Mouse (Mus musculus) kidney, postnatal 10 days (tissue): ENCODE measurements around the gene Gprc5b.
A peak's percentile ranks its signal among the peaks of the same experiment; 100 is the strongest.

Experiments
- DNase-seq: peaks from one replicate; pipeline ENCODE4 v3.0.0; 2021; ENCODE audit warnings: mixed read lengths

Gene Gprc5b

DNA sequence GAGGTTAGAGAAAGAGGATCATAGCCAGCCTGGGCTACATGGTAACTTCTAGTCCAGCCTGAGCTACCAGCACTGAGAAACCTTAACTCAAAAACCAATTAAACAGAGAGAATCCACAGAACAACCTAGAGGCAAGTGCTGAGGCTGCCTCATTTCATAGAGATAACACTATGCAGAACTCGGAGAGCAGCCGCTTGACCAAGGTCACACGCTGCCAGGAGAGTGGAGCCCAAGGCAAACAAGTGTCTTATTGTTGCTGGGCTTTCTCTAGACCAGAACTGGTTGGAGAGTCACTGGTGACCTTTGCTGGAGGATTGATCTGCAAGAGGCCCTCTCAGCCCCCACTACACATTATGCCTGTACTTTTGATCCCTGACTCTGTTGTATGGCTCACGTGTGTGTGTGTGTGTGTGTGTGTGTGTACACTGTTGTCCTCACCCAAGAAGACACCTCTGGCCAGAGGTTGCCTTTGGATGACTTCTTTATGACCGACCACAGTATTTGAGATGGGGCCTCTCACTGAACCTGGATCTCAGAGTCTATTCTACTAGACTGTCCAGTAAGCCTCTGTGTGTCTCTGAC, 5.6 kb downstream of the Gprc5b start:
- no peak for DNase-seq

DNA sequence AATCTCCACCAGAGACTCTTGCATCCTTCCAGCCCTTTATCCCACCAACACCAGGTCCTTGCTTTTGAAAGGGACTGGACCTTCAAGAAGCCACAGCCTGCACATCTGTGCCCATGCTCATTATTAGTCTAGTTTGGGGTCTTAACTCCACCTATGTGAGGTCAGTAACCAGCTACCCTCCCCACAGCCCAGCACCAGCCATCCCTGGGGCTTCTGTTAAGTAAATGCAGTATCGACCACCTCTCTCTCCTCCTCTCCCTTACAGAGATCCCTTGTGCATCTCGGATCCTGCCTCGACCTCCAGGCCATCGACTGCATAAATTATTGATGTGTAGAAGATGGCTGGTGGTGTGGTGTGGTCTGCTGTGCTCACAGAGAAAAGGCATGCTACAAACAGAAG, 8.6 kb downstream of the Gprc5b start:
- DNase-seq, result no peak

DNA sequence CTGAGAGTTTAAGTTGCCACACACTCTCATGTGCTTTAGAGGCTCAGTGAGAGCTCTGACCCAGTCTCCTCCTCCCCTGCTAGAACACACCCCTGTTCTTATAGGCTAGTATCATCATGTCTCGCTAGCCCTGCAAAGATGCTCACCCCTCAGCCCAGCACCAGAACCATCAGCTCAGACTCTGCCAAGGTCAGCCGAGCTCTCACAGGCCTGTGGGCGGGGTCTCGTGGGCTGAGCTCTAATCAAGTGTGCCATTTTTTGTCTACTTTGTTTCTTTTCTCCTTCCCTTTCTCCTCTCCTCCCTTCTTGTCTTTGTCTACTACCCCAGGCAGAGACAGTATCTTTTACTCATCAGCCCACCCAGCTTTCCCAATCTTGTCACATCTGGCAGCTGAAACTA, 9.2 kb downstream of the Gprc5b start:
- DNase-seq, result no peak

DNA sequence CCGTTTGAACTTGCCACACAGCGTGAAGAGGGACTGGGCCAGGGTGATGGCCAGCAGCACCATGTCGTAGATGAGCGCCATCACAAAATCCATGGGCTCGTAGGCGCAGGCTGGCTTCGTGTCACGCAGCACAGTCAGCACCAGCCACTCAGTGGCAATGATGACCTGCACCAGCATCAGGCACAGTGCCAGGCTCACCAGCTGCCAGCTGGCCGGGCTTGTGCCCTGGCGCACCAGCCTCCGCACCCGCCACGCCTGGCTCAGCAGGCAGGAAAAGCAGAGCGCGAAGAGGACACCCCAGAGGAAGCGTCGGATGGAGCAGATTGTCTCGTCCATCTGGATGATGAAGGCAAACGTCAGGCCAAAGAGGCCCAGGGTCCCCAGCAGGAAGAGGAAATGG, 11.1 kb downstream of the Gprc5b start:
- DNase-seq, result peak; percentile 48

DNA sequence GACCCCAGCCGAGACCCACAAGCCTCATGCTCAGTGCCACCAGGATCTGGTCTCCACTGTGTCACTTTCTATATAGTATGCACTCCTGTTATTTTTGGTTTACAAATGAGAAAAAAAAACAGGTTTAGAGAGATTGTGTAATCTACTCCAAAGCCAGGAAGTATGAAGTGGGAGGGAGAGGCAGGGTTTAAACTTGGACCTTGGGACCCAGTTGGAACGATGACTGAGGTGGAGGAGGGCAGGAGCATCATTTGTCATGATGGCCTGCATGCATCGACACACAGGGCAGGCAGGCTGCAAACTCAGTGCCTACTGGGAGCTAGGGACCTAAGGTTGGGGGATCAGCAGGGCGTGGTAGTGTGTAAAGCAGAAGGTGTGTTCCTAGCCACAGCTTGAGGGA, 12.4 kb downstream of the Gprc5b start:
- DNase-seq, result no peak

DNA sequence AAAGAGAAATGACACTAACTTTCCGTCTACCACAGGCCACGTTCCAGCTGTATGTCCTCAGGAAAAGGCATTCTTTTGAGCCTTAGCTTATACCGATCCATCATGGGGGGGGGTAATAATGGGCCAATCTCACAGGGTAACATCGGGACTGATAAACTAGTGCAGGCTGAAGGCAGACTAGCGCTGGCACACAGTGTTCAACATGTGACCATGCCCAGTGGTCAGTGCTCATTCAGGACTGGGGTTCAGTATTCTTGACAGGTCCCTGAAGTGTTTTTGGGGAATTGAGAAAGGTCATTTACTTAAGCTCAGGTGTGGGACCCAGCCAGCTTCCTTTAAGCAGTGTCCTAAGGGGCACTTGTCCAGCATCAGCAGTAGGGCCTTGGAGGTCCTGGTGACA, 13.2 kb downstream of the Gprc5b start:
- DNase-seq, result no peak

DNA sequence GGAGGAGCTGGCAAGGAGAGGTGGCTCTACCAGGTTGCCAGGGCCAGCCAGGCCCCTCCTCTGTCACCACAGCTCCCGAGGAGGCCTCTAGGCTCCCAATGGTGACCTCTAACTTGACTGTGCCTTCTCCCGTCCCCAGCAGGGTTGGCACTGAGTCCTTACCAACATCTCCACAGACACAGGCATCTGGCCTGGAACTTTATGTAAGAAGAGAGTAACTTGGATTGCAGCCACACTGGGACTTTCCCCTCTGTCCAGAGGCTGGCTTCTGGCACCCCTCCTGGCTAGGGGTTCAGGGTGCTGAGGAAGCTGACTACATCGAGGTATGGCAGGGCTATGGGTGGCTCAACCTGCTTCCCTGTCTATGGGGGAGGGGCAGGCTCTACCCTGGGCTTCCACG, 13.7 kb downstream of the Gprc5b start:
- peak; percentile 21 for DNase-seq

DNA sequence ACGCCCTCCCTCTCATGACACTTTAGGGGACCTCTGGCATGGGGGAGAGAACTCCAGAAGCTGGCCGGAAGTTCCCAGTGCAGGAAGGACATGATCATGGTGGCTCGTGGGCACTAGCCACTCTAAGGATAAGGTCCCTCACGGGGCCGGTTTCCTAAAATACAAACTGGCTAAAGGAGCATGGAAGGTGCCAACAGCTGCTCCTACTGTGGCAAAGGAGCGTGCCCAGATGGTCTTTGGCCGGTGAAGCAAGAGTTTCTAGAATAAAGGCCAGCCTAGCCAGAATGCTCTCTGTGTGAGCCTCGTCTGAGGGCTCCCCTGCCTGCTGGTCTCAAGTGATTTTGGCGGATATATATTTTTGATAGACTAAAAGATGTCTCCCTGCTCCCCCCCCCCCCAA, 15.3 kb downstream of the Gprc5b start:
- DNase-seq, result no peak

DNA sequence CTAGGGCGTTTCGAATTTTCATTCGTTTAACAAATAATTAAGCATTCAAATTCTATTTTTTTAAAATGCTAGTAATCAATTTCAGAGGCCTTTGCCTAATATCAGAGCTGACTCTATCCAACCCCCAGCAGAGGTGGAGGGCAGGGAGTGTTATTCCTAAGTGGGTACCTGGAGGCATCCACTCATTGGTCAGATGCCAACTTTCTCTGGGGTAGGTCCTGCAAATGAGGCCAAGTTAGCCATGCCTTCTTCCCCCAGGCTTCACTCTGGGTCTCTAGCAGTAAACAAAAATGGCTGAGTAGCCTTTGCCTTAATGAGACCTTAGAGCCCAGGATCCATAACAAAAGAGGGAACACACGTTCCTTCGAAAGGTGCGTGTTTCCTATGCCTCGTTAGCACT, 15.9 kb downstream of the Gprc5b start:
- no peak for DNase-seq

DNA sequence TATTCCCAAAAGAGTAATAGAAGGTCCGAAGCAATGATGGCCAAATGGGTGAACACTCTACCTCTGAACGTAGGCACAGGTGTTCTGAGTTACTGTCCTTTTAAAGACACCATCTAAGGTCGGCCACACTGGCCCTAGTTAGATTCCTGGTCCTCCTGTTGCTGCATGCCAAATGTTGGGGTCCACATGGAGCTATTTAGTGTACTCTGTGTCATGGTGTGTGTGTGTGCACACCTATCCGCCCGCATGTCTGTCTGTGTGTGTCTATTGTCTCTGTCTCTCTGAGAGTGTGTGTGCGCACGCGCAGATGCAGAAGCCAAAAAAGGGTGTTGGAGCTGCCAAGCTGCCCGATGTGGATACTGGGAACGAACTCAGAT, 17.9 kb downstream of the Gprc5b start:
- DNase-seq, result no peak

DNA sequence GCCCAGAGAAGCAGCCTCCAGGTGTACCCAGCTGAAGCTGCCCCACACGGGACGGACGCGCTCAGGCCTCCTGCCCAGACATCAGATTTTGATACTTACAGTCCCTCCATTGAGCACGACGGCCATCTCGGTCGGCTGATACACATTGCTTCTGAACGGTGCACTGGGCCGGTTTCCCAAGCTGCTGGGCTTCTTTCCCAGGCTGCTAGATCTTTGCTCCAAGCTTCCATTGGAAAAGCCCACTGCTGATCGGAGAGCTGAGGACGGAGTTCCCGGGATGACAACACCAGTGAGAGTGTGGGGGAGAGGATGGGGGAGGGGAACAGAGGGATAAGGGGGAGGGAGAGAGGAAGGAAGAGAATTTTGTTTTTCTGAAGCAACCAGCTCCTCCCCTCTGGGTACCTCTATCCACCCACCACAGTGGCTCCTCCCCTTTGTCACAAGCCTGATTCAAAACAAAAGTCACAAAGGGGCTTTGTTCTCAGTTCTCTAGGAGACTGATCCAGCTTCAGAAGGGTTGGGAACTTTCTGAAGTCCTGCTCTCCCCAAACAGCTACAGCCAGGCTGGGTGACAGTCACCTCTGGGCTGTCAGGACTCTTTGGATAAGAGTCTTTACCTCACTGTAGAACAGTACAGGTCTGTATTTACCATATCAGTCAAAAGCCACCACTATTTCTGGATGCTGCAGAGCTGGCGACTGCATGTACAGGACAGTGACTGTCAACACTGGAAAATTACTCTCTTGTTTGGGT, 18.4 kb downstream of the Gprc5b start:
- DNase-seq, result peak; percentile 58

DNA sequence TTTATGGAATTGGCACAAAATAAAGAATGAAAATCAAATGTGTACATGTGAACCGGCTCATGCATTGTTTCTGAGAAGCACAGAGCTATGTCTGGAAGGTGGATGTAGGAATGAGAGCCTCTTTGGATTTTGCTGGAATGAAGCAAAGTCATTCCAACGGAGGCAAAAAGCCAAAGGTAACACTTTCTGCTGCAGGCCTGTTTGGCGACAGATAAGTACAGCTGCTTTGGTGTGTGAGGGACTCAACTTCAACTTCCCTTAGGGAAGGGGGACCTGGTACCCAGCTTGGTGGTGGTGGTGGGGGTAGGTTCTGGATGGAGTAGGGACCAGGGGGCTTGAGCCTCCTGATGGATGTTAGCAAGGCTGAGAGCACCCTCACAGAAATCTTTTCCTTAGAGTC, 19.2 kb downstream of the Gprc5b start:
- DNase-seq, result no peak

DNA sequence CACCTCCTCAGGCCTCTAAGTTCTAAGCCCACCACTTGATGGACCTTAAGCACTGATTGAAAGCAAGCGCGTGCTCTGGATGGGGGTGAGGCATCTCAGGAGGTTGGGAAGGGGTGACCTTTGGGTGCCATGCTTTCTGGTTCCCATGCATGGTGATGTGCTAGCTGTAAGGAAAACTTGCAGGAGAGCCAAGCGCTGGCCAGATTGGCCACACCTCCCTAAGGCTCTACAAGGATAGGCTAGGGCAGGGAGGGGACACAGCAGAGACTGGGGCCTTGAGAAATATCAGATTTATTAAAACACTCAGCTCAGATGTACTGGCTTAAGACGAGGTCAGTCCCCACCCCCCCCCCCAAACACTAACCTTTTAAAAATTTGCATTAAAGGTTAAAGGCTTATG, 21.6 kb downstream of the Gprc5b start:
- no peak for DNase-seq

DNA sequence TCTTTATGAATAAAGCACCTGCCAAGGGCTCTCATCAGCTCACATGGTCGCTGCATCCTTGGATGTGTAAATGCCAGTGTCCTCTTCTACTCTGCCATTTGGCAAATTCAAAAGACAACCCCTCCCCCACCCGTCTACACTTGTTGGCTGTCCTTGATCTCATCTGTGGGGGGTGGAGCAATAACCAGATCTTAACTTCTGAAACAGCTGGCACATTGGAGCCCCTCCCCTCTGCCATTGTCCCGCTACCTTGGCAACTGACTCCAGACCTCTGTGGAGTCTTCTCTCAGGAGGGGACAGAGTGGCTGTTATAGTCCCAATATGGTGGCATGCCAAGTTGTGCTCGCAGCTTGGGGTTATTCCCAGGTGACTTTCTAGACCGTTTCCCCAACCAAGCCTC, 22.7 kb downstream of the Gprc5b start:
- no peak for DNase-seq

DNA sequence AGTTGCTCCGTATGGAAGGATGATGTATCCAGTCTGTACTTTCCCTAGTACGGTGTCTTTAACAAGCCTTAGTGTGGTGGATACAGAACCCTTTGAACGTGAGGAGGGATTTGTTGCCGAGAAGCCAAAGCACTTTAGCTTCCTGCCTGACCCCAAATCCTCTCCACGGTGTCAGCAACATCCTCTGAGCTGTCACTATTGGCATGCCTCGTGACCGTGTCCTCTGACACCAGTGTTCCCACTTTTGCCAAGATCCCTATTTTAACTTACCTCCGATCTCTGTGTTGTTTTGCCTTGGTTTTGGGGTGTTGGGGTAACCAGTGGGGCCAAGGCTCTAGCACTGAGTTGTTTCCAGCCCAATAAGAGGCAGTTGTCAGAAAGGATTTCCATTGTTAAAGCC, 23.5 kb downstream of the Gprc5b start:
- DNase-seq, result no peak

DNA sequence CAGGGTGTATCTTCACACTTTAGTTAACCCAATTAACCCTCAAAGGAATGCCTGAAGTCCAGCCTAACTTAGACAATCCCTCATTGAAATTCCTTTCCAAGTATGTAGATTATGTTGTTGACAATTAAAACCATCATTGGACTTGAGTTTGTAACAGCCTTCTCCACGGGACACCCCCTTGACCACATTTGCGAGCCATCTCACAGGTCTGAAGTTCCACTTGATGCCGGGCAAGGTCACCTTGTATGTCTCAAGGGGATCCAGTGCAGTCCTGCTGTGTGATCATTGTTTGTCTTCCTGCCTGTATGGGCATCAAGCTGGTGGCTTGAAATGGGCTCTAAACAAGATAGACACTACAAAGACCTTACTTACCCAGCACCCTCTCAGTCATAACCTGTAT, 26.1 kb downstream of the Gprc5b start:
- DNase-seq, result no peak

DNA sequence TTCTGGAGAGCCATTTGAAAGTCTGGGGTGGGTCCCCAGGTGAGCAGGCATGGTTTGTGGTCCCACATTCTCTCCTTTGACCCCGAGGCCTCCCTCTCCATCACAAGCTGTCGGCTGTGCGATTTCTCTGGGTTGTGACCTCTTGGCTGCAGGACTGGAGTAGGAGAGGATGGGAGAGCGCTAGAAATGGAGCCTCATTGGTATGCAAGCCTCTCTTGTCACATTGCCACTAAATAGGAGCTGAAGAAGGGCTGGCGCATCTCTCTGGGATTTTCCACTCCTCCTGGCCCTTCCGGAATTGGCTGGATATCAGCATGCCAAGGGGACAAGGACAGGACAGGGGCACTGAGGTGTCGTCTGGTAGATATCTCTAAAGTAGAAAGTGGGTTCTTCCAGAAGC, 29.8 kb downstream of the Gprc5b start:
- DNase-seq, result no peak

DNA sequence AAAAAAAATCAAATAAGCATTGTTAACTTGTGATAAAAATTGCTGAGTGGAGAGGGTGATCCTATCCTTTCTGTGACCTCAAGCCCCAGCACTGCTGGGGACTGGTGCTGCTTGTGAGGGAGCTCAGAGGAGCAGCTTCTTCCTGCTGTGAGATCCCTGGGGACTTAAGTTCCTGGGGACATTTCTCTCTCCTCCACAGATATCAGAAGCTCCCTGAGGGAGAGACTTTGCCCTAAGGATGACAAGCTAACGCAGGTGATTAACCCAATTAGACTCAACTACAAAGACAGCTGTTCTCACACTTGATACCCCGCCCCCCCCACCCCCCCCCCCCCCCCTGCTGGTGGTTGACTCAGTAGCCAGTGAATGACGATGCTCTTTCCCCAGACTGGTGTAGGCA, 30.2 kb downstream of the Gprc5b start:
- no peak for DNase-seq

DNA sequence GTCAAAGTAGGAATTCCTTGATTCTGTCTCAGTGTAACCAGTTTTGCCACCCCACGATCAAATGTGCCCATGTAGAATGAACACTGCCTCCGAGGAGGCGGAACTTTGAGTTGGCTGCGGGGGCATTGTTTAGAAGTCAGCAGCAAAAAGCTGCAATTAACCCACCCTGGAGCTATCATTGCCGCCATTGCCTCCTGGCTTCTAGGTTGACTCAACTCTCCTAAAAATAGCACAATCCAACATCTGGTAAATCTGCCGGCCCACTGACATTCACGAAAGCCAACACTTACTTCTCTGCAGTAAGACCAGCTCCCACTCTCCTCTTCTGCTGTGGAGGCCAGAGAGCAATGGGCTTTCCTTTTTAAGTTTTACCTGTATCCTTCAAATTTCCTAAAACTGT, 35.8 kb downstream of the Gprc5b start:
- DNase-seq, result no peak

DNA sequence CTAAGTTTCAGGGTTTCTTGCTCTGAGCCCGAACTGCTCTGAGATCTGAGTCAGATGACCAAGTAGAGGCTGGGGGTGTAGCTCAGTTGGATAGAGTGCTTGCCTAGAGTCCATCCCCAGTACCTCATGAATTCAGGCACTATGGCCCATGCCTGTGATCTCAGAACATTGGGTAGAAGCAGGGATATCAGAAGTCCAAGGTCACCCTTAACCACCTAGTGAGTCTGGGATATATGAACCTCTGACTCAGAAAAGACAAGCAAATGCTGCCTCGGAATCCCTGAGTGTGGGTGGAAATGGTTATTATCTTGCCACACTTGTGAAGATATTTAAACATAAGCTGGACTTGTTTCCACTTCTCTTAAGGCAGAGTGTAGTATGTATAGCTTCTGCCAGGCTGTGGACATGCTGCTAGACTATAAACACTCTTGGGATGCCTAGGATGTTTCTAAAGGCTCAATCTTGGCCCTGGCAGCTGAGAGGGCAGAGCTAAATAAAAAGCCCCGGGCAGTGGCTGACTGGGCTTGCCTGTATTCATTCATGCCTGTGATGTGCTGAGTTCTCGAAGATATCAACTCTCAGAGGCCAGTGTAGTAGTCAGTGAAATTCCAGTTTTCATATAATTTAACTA, 38.3 kb downstream of the Gprc5b start:
- no peak for DNase-seq

DNA sequence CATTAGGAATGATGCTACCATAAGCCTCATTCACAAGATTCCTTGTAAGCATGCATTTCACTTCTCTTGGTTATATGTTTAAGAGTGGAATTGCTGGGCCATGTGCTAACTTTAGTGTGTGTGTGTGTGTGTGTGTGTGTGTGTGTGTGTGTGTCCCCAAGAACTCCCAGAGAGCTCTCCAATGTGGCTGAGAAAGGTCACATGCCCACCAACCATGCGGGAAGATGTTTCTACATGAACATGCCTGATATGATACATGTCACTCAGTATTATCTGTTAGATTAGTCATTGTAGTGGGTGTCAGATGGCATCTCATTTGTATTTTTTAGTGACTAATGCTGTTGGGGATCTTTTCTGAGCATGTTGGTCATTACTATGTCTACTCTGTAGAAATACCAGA, 40.0 kb downstream of the Gprc5b start:
- DNase-seq, result no peak

DNA sequence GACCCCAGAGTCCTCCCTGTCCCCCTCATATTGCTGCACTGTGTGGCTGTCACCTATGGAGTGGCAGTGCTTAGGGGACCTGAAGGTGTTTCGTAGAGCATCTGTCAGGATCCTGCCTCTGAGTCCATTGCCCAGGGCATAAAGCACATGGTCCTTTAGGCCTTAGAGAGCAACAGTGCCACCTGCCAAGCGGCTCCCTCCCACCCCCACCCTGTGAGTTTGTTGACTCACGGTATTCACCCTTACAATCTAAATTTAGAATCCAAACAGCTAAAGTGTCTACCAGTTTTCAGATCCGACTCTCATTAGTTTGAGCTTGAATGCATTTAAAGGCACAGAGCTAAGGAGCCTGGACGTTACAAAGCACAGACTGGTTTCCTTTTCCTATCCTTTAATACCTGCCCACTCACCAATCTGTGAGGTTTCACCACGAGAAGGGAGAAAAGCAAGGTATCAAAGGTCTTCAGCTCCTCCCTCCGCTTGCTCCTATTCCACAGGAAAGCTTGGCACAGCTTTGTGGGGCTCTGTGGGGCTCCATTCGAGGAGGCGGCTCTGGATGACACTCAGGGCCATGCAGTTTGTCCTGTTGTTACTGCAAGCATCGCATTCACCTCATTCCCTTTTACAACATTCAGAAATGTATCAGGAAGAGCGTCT, 41.3 kb downstream of the Gprc5b start:
- no peak for DNase-seq

DNA sequence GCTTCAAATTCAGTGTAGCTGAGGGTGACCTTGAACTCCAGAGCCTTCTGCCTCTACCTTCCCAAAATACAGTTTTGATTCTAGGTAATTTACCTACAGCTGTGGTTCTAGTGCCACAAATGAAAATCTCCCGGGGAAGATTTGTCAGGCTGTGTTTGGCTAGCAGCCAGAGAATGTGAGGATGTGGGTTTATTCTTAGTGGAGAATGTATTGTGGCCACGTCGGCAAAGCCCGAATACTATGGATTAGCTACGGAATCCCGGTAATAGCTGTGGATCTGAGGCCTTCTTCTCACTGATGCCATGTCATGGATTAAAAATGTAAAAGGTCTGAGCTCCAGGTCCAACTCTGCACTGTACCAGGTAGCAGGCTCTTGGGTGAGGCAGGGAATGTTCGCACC, 45.3 kb downstream of the Gprc5b start:
- no peak for DNase-seq

DNA sequence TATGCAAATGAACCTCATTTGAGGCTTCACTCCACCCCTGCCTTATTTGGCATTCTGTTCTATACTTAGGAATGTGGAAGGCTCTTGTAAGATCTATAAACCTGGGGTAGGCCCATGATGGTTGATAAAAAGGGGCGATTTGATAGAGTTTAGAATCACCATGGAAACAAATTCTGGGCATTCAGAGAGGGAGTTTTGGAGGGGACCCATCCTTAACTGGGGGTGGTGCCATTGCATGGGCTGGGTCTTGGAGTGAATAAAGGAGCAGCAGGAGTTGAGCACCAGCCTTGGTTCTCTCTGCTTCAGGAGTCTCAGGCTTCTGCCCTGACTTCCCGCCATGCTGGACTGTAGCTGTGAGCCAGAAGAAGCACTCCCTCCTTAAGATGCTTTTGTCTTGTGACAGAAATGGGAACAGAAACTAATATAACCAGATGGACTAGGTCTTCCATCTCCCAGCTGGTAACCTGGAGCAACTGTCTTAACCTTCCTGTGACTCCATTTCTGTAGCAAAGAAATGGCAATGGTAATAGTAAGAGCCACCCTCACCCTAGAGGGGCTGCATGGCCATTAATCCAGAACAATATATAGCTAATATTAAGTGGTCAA, 46.2 kb downstream of the Gprc5b start:
- no peak for DNase-seq
